Mouse (Mus musculus) myocyte (in vitro differentiated cells): Measurements from ENCODE around the gene Hebp1. TPM values are rescaled to one million over a fixed set of nuclear protein-coding genes. Genes with fewer than 3 reads are reported as not detected.

Experiments
- H3K27me3 ChIP-seq: one replicate; pipeline ENCODE4 v1.6.1; 2011; ENCODE audit not compliant: control insufficient read depth, insufficient read depth, insufficient read length
- H3K36me3 ChIP-seq: one replicate; pipeline ENCODE4 v1.6.1; 2011; ENCODE audit not compliant: control insufficient read depth, insufficient read depth
- H3K4me2 ChIP-seq: one replicate; pipeline ENCODE4 v1.6.1; 2011; ENCODE audit warnings: low read depth, control low read depth
- H3K4me3 ChIP-seq: one replicate; pipeline ENCODE4 v1.5.1; 2011; ENCODE audit warnings: mild to moderate bottlenecking, control low read depth, moderate library complexity
- H3K79me2 ChIP-seq: one replicate; pipeline ENCODE4 v1.6.1; 2011; ENCODE audit not compliant: control insufficient read depth, insufficient read depth
- H3ac ChIP-seq: one replicate; pipeline ENCODE4 v1.6.1; 2011; ENCODE audit not compliant: control insufficient read depth, insufficient read length
- CEBPB ChIP-seq: IDR thresholded peaks from 2 replicates; pipeline ENCODE4 v1.6.1; 2011; ENCODE audit warnings: mild to moderate bottlenecking, moderate library complexity; ENCODE audit not compliant: poor library complexity, insufficient read depth, severe bottlenecking
- E2F4 ChIP-seq: IDR thresholded peaks from one replicate; pipeline ENCODE4 v1.6.1; 2011; ENCODE audit warnings: mild to moderate bottlenecking, control low read depth, moderate library complexity; ENCODE audit not compliant: insufficient read depth
- MAX ChIP-seq: IDR thresholded peaks from one replicate; pipeline ENCODE4 v1.6.1; 2011; ENCODE audit warnings: low read depth, mild to moderate bottlenecking, control low read depth
- MYOD1 ChIP-seq, 3 experiments: IDR thresholded peaks; one replicate each; pipeline ENCODE4 v1.6.1; 2011; ENCODE audit warnings: control low read depth in 2 of 3, low read depth in 2 of 3, mild to moderate bottlenecking in 2 of 3, moderate library complexity in 1 of 3; ENCODE audit not compliant: insufficient read length in 2 of 3, control insufficient read depth in 1 of 3
- MYOG ChIP-seq, 3 experiments: IDR thresholded peaks; one replicate each; pipeline ENCODE4 v1.6.1; 2011; ENCODE audit warnings: control low read depth in 2 of 3, low read depth in 2 of 3, mild to moderate bottlenecking in 2 of 3; ENCODE audit not compliant: insufficient read length in 2 of 3, control insufficient read depth in 1 of 3, insufficient read depth in 1 of 3
- POLR2A ChIP-seq: IDR thresholded peaks from one replicate; pipeline ENCODE4 v1.6.1; 2011; ENCODE audit warnings: low read depth, mild to moderate bottlenecking, control low read depth, moderate library complexity; ENCODE audit not compliant: insufficient read length
- POLR2AphosphoS2 ChIP-seq: IDR thresholded peaks from one replicate; pipeline ENCODE4 v1.6.1; 2011; ENCODE audit warnings: low read depth, control low read depth; ENCODE audit not compliant: insufficient read length
- REST ChIP-seq: IDR thresholded peaks from one replicate; pipeline ENCODE4 v1.6.1; 2011; ENCODE audit warnings: mild to moderate bottlenecking, control low read depth, moderate library complexity; ENCODE audit not compliant: insufficient read depth, insufficient read length
- SRF ChIP-seq: IDR thresholded peaks from one replicate; pipeline ENCODE4 v1.6.1; 2011; ENCODE audit warnings: low read depth; ENCODE audit not compliant: control insufficient read depth, insufficient read length
- TCF12 ChIP-seq: IDR thresholded peaks from one replicate; pipeline ENCODE4 v1.6.1; 2011; ENCODE audit warnings: mild to moderate bottlenecking, control low read depth; ENCODE audit not compliant: poor library complexity, insufficient read depth, severe bottlenecking
- TCF3 ChIP-seq: IDR thresholded peaks from one replicate; pipeline ENCODE4 v1.6.1; 2011; ENCODE audit warnings: low read depth, control low read depth; ENCODE audit not compliant: insufficient read length
- USF1 ChIP-seq: IDR thresholded peaks from one replicate; pipeline ENCODE4 v1.6.1; 2011; ENCODE audit warnings: low read depth, mild to moderate bottlenecking, control low read depth, moderate library complexity
- polyA plus RNA-seq: library from polyadenylated mRNA; unstranded; fragments of >200 nt; fragmentation: generic; extraction: Trizol; gene quantifications from one replicate; pipeline ENCODE4 v1.2.1, GENCODE M21; 2012; ENCODE audit warnings: missing spikeins

Gene Hebp1
- polyA plus RNA-seq, 1 experiment = 30.5 TPM

- Histone ChIP-seq H3K27me3 (no peaks in the 10 kb centered on the region), H3K4me3 (no peak overlapping the region), H3K4me2 (no peak overlapping the region), H3ac (no peak overlapping the region), H3K36me3 (peaks cover 4% of the 10 kb centered on the region), H3K79me2 (no peaks in the 10 kb centered on the region)
- no peak for TF ChIP-seq MYOG (IDR thresholded peaks at IDR 0.05; ENCODE audit: control insufficient read depth in 1 of 3, insufficient read depth in 1 of 3, insufficient read length in 2 of 3, low read depth in 2 of 3)
- TF ChIP-seq POLR2A = no peak
- TF ChIP-seq USF1 = no peak
- TF ChIP-seq TCF3 = no peak
- TF ChIP-seq POLR2AphosphoS2 = no peak
- TF ChIP-seq MAX = no peak
- TF ChIP-seq CEBPB = no peak
- TF ChIP-seq E2F4 = no peak
- TF ChIP-seq SRF = no peak
- TF ChIP-seq TCF12 = no peak
- no peak for TF ChIP-seq MYOD1 (IDR thresholded peaks at IDR 0.05; ENCODE audit: control insufficient read depth in 1 of 3, insufficient read length in 2 of 3, low read depth in 2 of 3)
- no peak for TF ChIP-seq REST
Measured at GRCm38 (mm10) chr6:135212666-135213065, 14.8 kb upstream of the Hebp1 start.

DNA sequence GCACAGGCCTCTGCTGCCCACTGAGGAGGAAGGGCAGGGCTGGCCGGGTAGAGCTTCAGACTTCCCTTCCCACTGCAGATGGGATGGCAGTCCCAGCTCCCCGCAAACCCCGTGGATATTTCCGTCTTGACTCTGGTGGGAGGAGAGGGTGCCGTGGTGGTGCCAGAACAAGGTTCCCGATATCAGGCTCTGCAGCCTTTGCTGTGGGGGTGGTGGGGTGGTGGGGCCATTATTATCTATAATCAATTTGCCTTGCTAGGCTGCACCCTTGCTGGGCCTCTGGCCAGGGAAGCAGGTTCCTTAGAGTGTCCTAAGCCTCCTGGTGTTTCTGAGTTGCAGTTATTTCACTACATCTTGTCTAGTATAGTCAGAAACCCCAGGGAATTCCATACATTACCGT is 13.3 kb upstream of the Hebp1 start:
- no peaks in the 10 kb centered on the region for H3K79me2 ChIP-seq
- no peaks in the 10 kb centered on the region for H3K36me3 ChIP-seq
- no peak overlapping the region for H3ac ChIP-seq
- TF ChIP-seq USF1 (no peak), E2F4 (no peak), POLR2AphosphoS2 (no peak), POLR2A (no peak), SRF (no peak), MAX (no peak), MYOD1 (IDR thresholded peaks at IDR 0.05; ENCODE audit: control insufficient read depth in 1 of 3, insufficient read length in 2 of 3, low read depth in 2 of 3) (no peak)
- H3K4me2 ChIP-seq = no peak overlapping the region
- H3K27me3 ChIP-seq = no peaks in the 10 kb centered on the region
- no peak overlapping the region for H3K4me3 ChIP-seq

- no peak overlapping the region for H3ac ChIP-seq
- no peaks in the 10 kb centered on the region for H3K27me3 ChIP-seq
- H3K4me3 ChIP-seq = no peak overlapping the region
- TF ChIP-seq MYOG (IDR thresholded peaks at IDR 0.05; ENCODE audit: control insufficient read depth in 1 of 3, insufficient read depth in 1 of 3, insufficient read length in 2 of 3, low read depth in 2 of 3) = no peak
- H3K4me2 ChIP-seq = no peak overlapping the region
- H3K79me2 ChIP-seq = no peaks in the 10 kb centered on the region
- H3K36me3 ChIP-seq = no peaks in the 10 kb centered on the region
Measured at GRCm38 (mm10) chr6:135206909-135207308, 9.1 kb upstream of the Hebp1 start.

DNA sequence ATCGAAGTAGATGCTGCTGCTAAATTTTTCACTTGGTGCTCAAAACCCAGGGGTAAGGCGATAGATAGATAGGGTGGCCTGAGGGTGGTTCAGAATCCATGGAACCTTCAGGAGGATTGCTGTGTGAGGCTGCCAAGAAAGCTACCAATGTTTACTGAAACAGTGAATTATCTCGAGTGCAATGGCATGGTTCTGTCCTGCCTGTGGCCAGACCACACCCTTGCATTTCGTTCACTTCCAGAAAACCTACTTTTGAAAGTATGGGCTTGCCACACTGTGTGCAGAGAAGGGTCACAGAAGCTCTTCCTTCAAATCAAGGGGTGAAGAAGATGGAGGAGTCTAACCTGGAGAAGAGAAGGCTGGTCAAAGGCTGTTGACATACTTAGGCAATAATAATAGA is 8.0 kb upstream of the Hebp1 start:
- no peak overlapping the region for H3ac ChIP-seq
- H3K36me3 ChIP-seq = no peaks in the 10 kb centered on the region
- no peaks in the 10 kb centered on the region for H3K79me2 ChIP-seq
- H3K4me3 ChIP-seq = no peak overlapping the region
- H3K4me2 ChIP-seq = no peak overlapping the region
- TF ChIP-seq POLR2A = no peak
- no peak for TF ChIP-seq SRF
- TF ChIP-seq MYOD1 (IDR thresholded peaks at IDR 0.05; ENCODE audit: control insufficient read depth in 1 of 3, insufficient read length in 2 of 3, low read depth in 2 of 3) = no peak
- no peak for TF ChIP-seq POLR2AphosphoS2
- TF ChIP-seq CEBPB = no peak
- TF ChIP-seq E2F4 = no peak
- no peak for TF ChIP-seq TCF3
- TF ChIP-seq REST = no peak
- TF ChIP-seq USF1 = no peak
- no peak for TF ChIP-seq TCF12
- no peak for TF ChIP-seq MAX
- no peak for TF ChIP-seq MYOG (IDR thresholded peaks at IDR 0.05; ENCODE audit: control insufficient read depth in 1 of 3, insufficient read depth in 1 of 3, insufficient read length in 2 of 3, low read depth in 2 of 3)
- H3K27me3 ChIP-seq = no peaks in the 10 kb centered on the region

DNA sequence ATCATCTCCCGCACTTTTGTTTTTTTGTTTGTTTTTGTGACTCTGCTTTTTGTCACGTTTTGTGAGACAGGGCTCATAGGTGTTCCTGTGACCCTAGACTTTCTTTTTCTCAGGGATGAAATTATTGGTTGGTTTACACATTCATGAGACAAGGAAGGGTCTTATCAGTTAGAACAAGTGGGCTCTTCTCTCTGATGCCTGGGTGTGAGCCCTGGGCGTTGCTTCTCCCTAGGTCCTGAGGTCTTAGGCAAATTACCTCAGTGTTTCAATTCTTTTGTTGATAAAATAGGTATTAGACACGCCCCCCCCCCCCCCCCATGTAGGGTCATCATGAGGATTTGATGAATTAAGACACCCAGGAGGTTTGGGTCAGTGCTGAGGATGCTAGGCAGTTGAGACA is 7.0 kb upstream of the Hebp1 start:
- Histone ChIP-seq H3K36me3 (no peaks in the 10 kb centered on the region), H3K4me2 (no peak overlapping the region), H3ac (no peak overlapping the region), H3K79me2 (no peaks in the 10 kb centered on the region), H3K27me3 (no peaks in the 10 kb centered on the region), H3K4me3 (no peak overlapping the region)
- TF ChIP-seq MYOD1 (IDR thresholded peaks at IDR 0.05; ENCODE audit: control insufficient read depth in 1 of 3, insufficient read length in 2 of 3, low read depth in 2 of 3) (no peak), TCF12 (no peak), MAX (no peak), CEBPB (no peak), POLR2AphosphoS2 (no peak), TCF3 (no peak), SRF (no peak), POLR2A (no peak), USF1 (no peak), REST (no peak), MYOG (IDR thresholded peaks at IDR 0.05; ENCODE audit: control insufficient read depth in 1 of 3, insufficient read depth in 1 of 3, insufficient read length in 2 of 3, low read depth in 2 of 3) (no peak), E2F4 (no peak)
